Mouse (Mus musculus): ENCODE data around the gene Zfpl1.

GRCm38 (mm10) chr19:6073889-6074288, 10.9 kb downstream of the Zfpl1 start:
- TF ChIP-seq CTCF (IDR thresholded peaks at IDR 0.05; ENCODE audit: low read depth, low read length), result no peak
- TF ChIP-seq POLR2A (IDR thresholded peaks at IDR 0.05; ENCODE audit: extremely low read depth, insufficient read depth, low read length), result no peak
